Mouse (Mus musculus) urinary bladder, postnatal 10 days (tissue): Measurements from ENCODE around the gene Olfr1209.

Source experiments
- DNase-seq: peaks from one replicate; pipeline ENCODE4 v3.0.0; 2022; ENCODE audit warnings: low spot score

The Olfr1209 gene

DNA sequence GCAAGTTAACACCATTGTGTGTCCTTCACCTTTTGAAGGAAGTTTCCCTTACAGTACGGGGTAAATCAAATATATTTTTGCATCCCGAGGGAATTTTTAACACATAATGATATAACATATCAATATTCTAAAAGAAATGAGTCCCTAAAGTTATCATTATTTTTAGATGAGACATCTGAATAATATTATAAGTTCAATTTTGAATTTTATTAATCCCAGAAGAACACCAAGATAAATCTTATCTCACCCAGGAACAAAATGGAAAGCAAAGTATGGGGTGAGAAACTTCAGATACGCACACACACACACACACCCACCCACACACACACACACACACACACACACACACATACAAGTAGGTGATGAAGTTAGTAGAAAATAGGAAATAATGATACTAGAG, at the start of gene Olfr1209:
TSS of gene Olfr1209 (minus strand) at position 101 of the 400 bp plus-strand sequence.
- DNase-seq, result no peak

DNA sequence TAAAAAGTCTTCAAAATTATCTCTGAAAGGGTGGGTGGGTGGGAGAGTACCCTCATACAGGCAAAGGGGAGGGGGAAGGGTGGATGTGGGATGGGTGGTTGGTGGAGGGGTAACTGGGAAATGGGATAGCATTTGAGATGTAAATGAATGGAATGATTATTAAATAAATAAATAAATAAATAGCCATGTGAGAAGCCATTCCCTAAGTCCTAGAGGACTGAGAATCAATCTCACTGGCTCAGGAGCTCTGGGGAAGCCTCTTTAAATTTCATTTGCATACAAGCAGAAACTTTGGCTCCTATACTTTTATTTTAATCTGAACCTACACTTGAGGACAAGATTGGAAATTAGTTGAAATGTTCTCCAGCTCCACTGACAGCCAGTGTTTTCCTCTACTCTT, 38.7 kb upstream of the Olfr1209 start, which contains the start of gene Olfr1212:
TSS of gene Olfr1212 (plus strand) at position 301 of the 400 bp plus-strand sequence.
- DNase-seq, result no peak

DNA sequence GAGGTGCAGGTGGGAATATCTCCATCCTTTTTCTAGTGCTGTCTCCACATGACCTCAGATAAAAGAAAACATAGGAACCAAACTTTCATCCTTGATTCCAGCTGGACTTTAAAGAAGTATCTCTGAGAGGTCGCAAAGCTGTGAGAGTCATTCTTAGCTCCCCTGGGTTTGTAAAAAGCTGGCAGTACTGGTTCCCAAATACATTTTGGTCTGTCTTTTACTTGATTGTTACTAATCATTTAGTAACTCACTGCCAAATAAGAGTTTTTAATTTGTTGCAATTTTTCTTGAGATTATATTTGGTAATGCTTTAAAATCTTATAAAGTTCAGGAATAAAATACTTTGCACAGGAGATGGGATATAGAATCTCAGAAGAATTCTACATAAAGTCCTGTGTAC, 23.1 kb upstream of the Olfr1209 start, which contains the start of gene Olfr1211:
TSS of gene Olfr1211 (minus strand) at position 101 of the 400 bp plus-strand sequence.
- DNase-seq, result no peak

- no peak for DNase-seq
These were observed 12.7 kb downstream of the Olfr1209 start, which contains the start of gene Olfr1208 for GRCm38 (mm10) chr2:88902211-88902610. Olfr1208 (minus strand) TSS chr2:88902311.

DNA sequence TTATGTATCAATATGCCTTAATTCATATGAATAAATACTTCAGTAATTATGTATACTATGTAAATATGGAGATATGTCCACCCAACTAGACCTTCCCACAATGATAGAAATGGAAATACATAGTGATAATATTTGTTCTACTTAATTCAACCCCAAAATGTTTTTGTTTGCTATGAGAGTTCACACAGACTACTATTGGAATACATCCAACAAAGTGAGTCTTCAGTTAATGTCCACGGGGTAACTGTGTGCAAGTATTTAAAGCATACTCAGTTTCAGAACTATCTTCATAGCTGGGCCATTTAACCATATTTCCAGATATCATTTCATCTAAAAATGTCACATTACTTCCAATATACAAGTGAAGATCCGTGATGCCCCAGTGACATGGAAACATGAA, 52.0 kb downstream of the Olfr1209 start, which contains the start of gene Olfr1206:
TSS of gene Olfr1206 (plus strand) at position 301 of the 400 bp plus-strand sequence.
- DNase-seq, result no peak
